Mouse (Mus musculus) embryonic fibroblast, embryonic 13.5 days (primary cell): ENCODE results near the gene Pik3cb.

ENCODE experiments used
- CTCF ChIP-seq: IDR thresholded peaks from 2 replicates; pipeline ENCODE4 v1.5.1; 2011; ENCODE audit warnings: mild to moderate bottlenecking, control low read depth, low read length, moderate library complexity, borderline replicate concordance; ENCODE audit not compliant: insufficient read depth
- POLR2A ChIP-seq: IDR thresholded peaks from 2 replicates; pipeline ENCODE4 v1.6.1; 2011; ENCODE audit warnings: low read depth, mild to moderate bottlenecking, control low read depth, low read length, moderate library complexity

DNA sequence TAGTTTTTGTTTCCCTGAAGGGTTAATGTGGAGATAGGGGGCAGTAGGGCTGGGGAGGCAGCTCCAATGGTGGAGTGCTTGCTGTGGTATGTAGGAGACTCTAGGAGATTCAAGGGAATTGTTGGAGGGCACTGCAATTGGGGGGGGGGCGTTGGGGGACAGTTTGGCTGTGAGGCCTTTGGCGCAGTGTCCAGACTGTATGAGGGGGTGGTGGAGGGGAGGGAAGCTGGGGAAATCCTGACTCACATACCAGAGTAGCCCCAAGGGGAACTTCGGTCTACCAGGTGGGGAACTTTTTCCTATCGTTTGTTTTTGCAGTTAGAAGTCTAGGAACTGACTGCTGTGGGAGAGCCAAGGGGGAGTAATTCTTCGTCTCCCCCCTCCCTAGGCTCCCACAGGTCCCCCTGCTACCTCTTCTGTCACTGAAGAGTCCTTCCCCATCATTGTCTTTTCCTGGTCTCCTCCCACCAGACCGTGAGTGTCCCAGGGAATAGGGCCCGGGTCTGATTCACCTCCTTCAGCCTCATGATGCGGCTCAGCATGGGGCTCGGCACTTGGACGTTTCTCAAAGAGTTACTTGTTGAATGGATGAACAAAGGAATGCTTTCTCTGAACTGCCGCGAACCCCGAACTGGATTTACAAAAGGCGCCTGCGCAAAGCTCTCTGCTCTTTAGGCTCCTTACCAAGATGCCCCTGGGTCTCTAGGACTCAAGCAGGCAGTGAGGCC lies 23.2 kb upstream of the Pik3cb start:
- TF ChIP-seq POLR2A, result no peak
- TF ChIP-seq CTCF, result no peak
